ENCODE assay signal across 18 mouse cellular contexts in genomic region chr5:64662476-64662875, GRCm38 (mm10).
A peak's percentile ranks its signal among the peaks of the same experiment; 100 is the strongest.
DNase-seq lines count a peak whose midpoint lies in the region; ATAC-seq lines count a peak whose summit lies in the region.
"Had no signal": no experiment of that assay in that cellular context is flagged by ENCODE, and none has a peak within 500 bp of the region (broad histone marks: within the 10 kb centered on the region; RNA-seq: fewer than 3 reads in every experiment).

No protein-coding gene starts in this region.

- no peak overlapping the region for H3K9ac ChIP-seq in intestine, embryonic 16.5 days (ENCODE audit: low read depth, low read length)
- H3K9ac ChIP-seq: heart, embryonic 13.5 days; limb, embryonic 12.5 days; midbrain, embryonic 12.5 days had no signal

- H3K4me1 ChIP-seq in intestine, embryonic 16.5 days (ENCODE audit: control insufficient read depth, insufficient read depth, low read length), result peaks cover 3% of the 10 kb centered on the region; the same call in 1 of the 2 replicates
- H3K4me1 ChIP-seq: heart, embryonic 13.5 days had no signal

- DNase-seq in B cell, adult 2 months, result peak; percentile 65 to 72
- DNase-seq in retina, postnatal 1 day, result peak; percentile 93
- DNase-seq in urinary bladder, postnatal 36 days (ENCODE audit: low spot score in 2 of 2), result no peak
- DNase-seq in yolk sac, embryonic 10.5 days (ENCODE audit: low spot score), result no peak
- DNase-seq: adrenal gland, postnatal 10 days; cerebellum, adult 9-11 months; gastrocnemius, postnatal 36 days; heart, postnatal 4 days; lung, postnatal 36 days had no signal

- peak; percentile 73 for ATAC-seq in CD4-positive, CD25-positive, alpha-beta regulatory T cell, adult 4 months
- ATAC-seq in hematopoietic stem cell, adult 5-6 weeks (replicated peaks in 1 of 2; ENCODE audit: insufficient read depth in 1 of 2, low FRiP score in 2 of 2, low TSS enrichment in 1 of 2, low read depth in 1 of 2, poor library complexity in 2 of 2, severe bottlenecking in 2 of 2), result peak; percentile 7 to 45; a peak in 1 of 4 replicates
- ATAC-seq in intestine, embryonic 16.5 days, result no peak

- no peaks in the 10 kb centered on the region for H3K9me3 ChIP-seq in intestine, embryonic 16.5 days (ENCODE audit: control insufficient read depth, low read length)
- H3K9me3 ChIP-seq: heart, embryonic 13.5 days; limb, embryonic 12.5 days; midbrain, embryonic 12.5 days had no signal

- H3K27ac ChIP-seq in intestine, embryonic 16.5 days (ENCODE audit: low read length), result no peak overlapping the region
- H3K27ac ChIP-seq: heart, embryonic 13.5 days; layer of hippocampus, adult 2 months; left cerebral cortex, adult 2 months; limb, embryonic 12.5 days; midbrain, embryonic 12.5 days had no signal

- H3K36me3 ChIP-seq in intestine, embryonic 16.5 days (ENCODE audit: control insufficient read depth, insufficient read depth, low read length), result no peaks in the 10 kb centered on the region
- H3K36me3 ChIP-seq: heart, embryonic 13.5 days; limb, embryonic 12.5 days; midbrain, embryonic 12.5 days had no signal

- no peak overlapping the region for H3K4me3 ChIP-seq in intestine, embryonic 16.5 days (ENCODE audit: low read length)
- H3K4me3 ChIP-seq: erythroblast, embryonic 14.5 days; heart, embryonic 13.5 days; layer of hippocampus, adult 2 months; left cerebral cortex, adult 2 months; limb, embryonic 12.5 days; midbrain, embryonic 12.5 days had no signal

- no peak overlapping the region for H3K4me2 ChIP-seq in intestine, embryonic 16.5 days (ENCODE audit: low read depth, low read length)
- H3K4me2 ChIP-seq: heart, embryonic 13.5 days; limb, embryonic 12.5 days; midbrain, embryonic 12.5 days had no signal

- WGBS in intestine, embryonic 16.5 days, result 58% methylated on average over 7 of the region's 7 CpGs

- H3K27me3 ChIP-seq in intestine, embryonic 16.5 days (replicated peaks; ENCODE audit: control insufficient read depth, insufficient read depth, low read length), result no peaks in the 10 kb centered on the region
- H3K27me3 ChIP-seq: heart, embryonic 13.5 days; limb, embryonic 12.5 days; midbrain, embryonic 12.5 days had no signal

Comparison
In these comparisons a context has a peak if more than half of its experiments do, and no peak if none do; other contexts are left out.
1. DNase-seq: peak in B cell, adult 2 months (2 of 2) and retina, postnatal 1 day (single experiment); none in urinary bladder, postnatal 36 days (0 of 2) and yolk sac, embryonic 10.5 days (single experiment).